Mouse (Mus musculus) myocyte (in vitro differentiated cells): Measurements from ENCODE around the gene Rpl23.

Source experiments
- E2F4 ChIP-seq: IDR thresholded peaks from one replicate; pipeline ENCODE4 v1.6.1; 2011; ENCODE audit warnings: mild to moderate bottlenecking, control low read depth, moderate library complexity; ENCODE audit not compliant: insufficient read depth
- MAX ChIP-seq: IDR thresholded peaks from one replicate; pipeline ENCODE4 v1.6.1; 2011; ENCODE audit warnings: low read depth, mild to moderate bottlenecking, control low read depth
- POLR2A ChIP-seq: IDR thresholded peaks from one replicate; pipeline ENCODE4 v1.6.1; 2011; ENCODE audit warnings: low read depth, mild to moderate bottlenecking, control low read depth, moderate library complexity; ENCODE audit not compliant: insufficient read length
- POLR2AphosphoS2 ChIP-seq: IDR thresholded peaks from one replicate; pipeline ENCODE4 v1.6.1; 2011; ENCODE audit warnings: low read depth, control low read depth; ENCODE audit not compliant: insufficient read length
- SRF ChIP-seq: IDR thresholded peaks from one replicate; pipeline ENCODE4 v1.6.1; 2011; ENCODE audit warnings: low read depth; ENCODE audit not compliant: control insufficient read depth, insufficient read length
- TCF12 ChIP-seq: IDR thresholded peaks from one replicate; pipeline ENCODE4 v1.6.1; 2011; ENCODE audit warnings: mild to moderate bottlenecking, control low read depth; ENCODE audit not compliant: poor library complexity, insufficient read depth, severe bottlenecking
- TCF3 ChIP-seq: IDR thresholded peaks from one replicate; pipeline ENCODE4 v1.6.1; 2011; ENCODE audit warnings: low read depth, control low read depth; ENCODE audit not compliant: insufficient read length
- USF1 ChIP-seq: IDR thresholded peaks from one replicate; pipeline ENCODE4 v1.6.1; 2011; ENCODE audit warnings: low read depth, mild to moderate bottlenecking, control low read depth, moderate library complexity

DNA sequence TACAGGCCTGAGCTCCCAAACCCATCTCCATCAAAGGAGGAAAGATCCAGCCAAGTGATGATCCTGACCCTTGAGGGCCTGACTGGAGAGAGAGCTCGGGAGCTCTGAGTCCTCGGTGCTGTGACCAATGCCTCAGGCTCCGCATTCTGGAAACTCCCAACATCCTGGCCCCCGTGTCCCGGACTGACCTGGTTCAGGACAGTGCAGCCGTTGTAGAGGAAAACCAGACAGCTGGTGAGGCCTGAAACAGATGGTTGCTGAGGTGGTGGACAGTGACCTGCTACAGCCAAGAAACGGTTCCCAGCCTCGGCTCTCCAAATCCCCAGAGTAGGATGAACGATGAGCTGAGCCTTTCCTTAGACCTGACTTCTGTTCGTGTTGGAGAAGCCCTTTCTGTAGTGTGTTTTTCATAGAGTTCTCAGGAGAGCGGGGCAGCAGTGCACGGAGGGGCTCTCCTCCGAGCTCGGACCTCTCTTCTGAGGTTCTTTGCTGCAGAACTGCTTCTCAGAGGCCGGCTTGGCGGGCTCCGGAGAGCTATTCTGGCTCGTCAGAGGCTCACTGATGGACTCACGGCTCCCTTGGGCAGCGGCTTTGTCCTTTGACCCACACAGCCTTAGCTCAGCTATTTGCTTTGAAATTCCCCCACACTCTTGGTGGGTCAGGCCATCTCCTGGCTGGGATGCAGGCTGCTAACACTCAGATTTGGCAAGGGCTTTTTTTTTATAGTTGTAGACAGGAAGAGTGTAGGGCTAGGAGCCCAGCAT lies 40.8 kb upstream of the Rpl23 start:
- TF ChIP-seq POLR2A (no peak), SRF (no peak), TCF3 (no peak), MAX (no peak), POLR2AphosphoS2 (no peak), TCF12 (no peak), USF1 (no peak), E2F4 (no peak)
